Mouse (Mus musculus): ENCODE results near the gene Trim47.
A peak's percentile ranks its signal among the peaks of the same experiment; 100 is the strongest.

Gene Trim47

GRCm38 (mm10) chr11:116127156-116127980, at the start of gene Trim47:
Gene Trim47 (minus strand): TSS chr11:116127210.
- DNase-seq (ENCODE audit: low spot score in 2 of 2), result peak in 1 of 2 experiments; percentile 62

- DNase-seq (ENCODE audit: low spot score in 2 of 2), result no peak
Measured at GRCm38 (mm10) chr11:116176010-116176409, 49.0 kb upstream of the Trim47 start.

GRCm38 (mm10) chr11:116174775-116175448, 47.9 kb upstream of the Trim47 start:
- DNase-seq (ENCODE audit: low spot score in 2 of 2), result no peak

GRCm38 (mm10) chr11:116171959-116172358, 44.9 kb upstream of the Trim47 start:
- no peak for DNase-seq (ENCODE audit: low spot score in 2 of 2)

GRCm38 (mm10) chr11:116170003-116170800, 43.2 kb upstream of the Trim47 start:
- no peak for DNase-seq (ENCODE audit: low spot score in 2 of 2)

GRCm38 (mm10) chr11:116169214-116169613, 42.2 kb upstream of the Trim47 start:
- no peak for DNase-seq (ENCODE audit: low spot score in 2 of 2)

- DNase-seq (ENCODE audit: low spot score in 2 of 2), result peak; percentile 86 to 93
Measured at GRCm38 (mm10) chr11:116167884-116168439, 41.0 kb upstream of the Trim47 start, which contains the start of gene Fbf1. Gene Fbf1 (minus strand): TSS chr11:116168166.

- no peak for DNase-seq (ENCODE audit: low spot score in 2 of 2)
Measured at GRCm38 (mm10) chr11:116167232-116167631, 40.2 kb upstream of the Trim47 start.

- DNase-seq (ENCODE audit: low spot score in 2 of 2), result no peak
Measured at GRCm38 (mm10) chr11:116163002-116163401, 36.0 kb upstream of the Trim47 start.

GRCm38 (mm10) chr11:116162146-116162545, 35.1 kb upstream of the Trim47 start:
- no peak for DNase-seq (ENCODE audit: low spot score in 2 of 2)

- DNase-seq (ENCODE audit: low spot score in 2 of 2), result peak; percentile 51 to 68
Measured at GRCm38 (mm10) chr11:116161312-116161711, 34.3 kb upstream of the Trim47 start.

- DNase-seq (ENCODE audit: low spot score in 2 of 2), result no peak
Measured at GRCm38 (mm10) chr11:116150960-116151359, 23.9 kb upstream of the Trim47 start.

GRCm38 (mm10) chr11:116149341-116149740, 22.3 kb upstream of the Trim47 start:
- DNase-seq (ENCODE audit: low spot score in 2 of 2), result no peak

- no peak for DNase-seq (ENCODE audit: low spot score in 2 of 2)
Measured at GRCm38 (mm10) chr11:116148761-116149221, 21.8 kb upstream of the Trim47 start.

GRCm38 (mm10) chr11:116146294-116146985, 19.4 kb upstream of the Trim47 start:
- DNase-seq (ENCODE audit: low spot score in 2 of 2), result peak in 1 of 2 experiments; percentile 37

- DNase-seq (ENCODE audit: low spot score in 2 of 2), result no peak
Measured at GRCm38 (mm10) chr11:116145481-116146293, 18.7 kb upstream of the Trim47 start.

GRCm38 (mm10) chr11:116143468-116143867, 16.5 kb upstream of the Trim47 start:
- no peak for DNase-seq (ENCODE audit: low spot score in 2 of 2)

GRCm38 (mm10) chr11:116142211-116142991, 15.4 kb upstream of the Trim47 start:
- DNase-seq (ENCODE audit: low spot score in 2 of 2), result no peak

- peak; percentile 82 to 87 for DNase-seq (ENCODE audit: low spot score in 2 of 2)
Measured at GRCm38 (mm10) chr11:116138468-116139138, 11.6 kb upstream of the Trim47 start, which contains the start of gene Mrpl38. Gene Mrpl38 (minus strand): TSS chr11:116138868.

Measured in urinary bladder, adult 18-20 months (tissue).